Mouse (Mus musculus) left cerebral cortex, adult 9 months (tissue): ENCODE data around the gene Fryl.

Source experiments
- DNase-seq, 2 experiments: peaks; one replicate each; pipeline ENCODE4 v3.0.0; 2022; ENCODE audit warnings: low spot score in 2 of 2

The Fryl gene

DNA sequence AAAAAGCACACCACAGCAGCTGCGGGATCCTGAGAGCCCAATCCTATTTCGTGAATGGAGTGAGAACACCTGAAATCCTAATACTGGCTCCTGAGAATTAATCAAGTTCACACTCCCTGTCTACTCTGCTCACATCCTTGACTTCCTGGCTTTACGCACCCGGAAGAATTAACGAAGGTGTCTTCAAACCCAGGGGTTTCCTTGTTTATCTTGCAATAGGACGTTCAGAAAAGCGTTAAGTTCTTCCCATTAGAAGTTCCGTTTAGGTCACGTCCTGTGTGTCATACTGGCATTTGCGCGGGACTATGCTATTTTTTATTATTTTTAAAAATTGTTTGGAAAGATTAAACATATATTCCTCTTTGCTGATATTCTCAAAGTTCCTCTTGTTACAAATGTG is 677 bp upstream of the Fryl start:
- DNase-seq: no peak

DNA sequence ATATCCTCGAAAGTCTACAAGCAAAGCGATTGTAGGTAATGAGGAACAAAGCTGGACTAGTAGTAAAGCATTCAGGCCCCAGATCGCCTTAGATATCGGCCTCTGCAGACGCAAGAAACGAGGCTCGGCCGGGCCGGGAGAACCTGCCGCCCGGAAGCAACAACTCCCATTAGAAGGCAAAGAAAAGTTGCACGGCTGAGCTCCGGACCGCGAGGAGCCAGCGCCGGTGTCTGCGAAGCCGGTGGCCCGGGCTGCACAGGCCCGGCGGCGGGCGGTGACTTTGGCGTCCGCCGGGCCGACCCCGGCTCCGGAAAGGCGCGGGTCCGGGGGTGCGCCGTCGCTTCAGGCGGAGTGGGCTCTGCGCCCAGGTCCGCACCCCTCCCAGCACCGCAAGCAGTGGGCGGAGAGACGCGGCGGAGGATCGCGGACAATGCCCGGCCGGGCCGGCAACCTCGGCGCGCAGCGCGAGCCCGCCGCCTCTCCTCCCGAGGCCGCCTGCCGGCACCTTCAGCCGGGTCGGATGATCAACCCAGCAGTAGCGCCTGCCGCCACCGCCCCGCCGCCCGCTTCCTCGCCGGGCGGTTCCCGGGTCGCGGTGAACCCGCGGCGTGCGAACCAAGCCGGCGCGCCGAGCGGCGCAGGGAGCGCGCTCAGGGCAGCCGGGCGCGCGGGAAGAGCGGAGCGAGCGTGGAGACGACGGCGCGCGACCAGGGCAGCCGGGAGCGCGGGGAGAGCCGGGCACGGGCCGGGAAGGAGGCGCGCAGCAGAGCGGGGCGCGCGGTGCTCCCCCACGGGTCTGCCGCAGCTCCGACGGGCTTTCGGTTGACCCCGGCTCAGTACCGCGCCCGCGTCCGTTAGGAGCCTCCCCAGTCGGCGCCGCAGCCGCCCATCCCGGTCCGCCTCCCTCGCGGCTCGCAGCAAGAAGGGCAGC is 833 bp downstream of the Fryl start:
- DNase-seq: peak; percentile 14 to 20

- no peak for DNase-seq
Measured at GRCm38 (mm10) chr5:73254660-73255059, 1.8 kb downstream of the Fryl start.

DNA sequence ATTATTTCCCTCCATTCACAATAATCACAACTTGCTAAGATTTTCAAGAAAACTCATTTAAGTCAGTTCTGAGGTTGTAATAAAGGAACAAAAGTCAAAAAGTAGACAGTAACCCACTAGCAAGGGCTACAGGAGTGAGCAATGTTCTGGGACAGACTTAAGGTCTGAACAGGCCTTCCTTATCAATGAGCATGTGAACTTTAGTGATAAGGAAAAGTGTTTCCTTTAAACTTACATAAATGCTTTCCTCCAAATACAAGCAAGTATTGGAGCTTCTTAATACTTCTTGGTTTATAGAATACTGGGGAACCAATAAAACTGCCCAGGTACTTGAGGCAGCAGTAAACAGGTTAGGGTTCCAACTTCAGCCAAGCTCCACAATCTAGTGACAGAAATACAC is 3.7 kb downstream of the Fryl start:
- DNase-seq: no peak

DNA sequence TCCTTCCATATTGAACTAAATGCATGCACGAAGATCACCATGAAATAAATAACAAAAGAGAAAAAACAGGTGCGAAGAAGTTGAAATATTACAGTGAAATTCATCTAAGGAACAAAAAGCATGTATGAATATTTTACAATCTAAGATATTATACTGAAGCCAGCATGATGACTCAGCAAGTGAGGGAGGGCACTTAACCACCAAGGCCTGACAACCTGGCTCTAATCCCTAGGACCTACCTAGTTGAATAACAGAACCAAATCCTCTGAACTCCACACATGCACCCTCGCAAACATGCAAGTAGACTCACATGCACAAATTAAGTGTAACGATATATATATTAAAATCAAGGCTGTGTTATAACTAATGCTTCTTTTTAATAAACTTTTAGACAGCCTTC is 7.1 kb downstream of the Fryl start:
- no peak for DNase-seq

- peak in 1 of 2 experiments; percentile 22 for DNase-seq
Measured at GRCm38 (mm10) chr5:73248211-73248610, 8.2 kb downstream of the Fryl start.

DNA sequence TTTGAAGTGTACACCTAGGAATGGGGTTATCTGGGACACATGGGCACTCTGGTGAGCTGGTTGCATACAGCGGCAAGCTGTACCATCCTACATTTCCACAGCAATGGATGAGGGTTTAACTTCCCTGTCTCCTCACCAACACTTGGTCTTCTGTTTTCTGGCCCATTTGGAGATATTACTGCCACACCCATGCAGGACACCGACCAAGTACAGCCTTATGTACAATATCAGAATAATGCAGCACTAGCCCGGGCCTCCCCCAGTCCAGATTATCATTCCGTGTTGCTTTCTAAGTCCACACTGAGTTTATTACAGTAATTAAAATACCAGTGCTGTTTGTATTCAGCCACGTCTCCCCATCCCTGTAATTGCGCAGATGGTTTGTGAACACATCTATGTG is 10.0 kb downstream of the Fryl start:
- no peak for DNase-seq

GRCm38 (mm10) chr5:73244403-73244802 is 12.0 kb downstream of the Fryl start:
- DNase-seq: no peak

- DNase-seq: no peak
Measured at GRCm38 (mm10) chr5:73241966-73242365, 14.5 kb downstream of the Fryl start.

GRCm38 (mm10) chr5:73241332-73241731 is 15.1 kb downstream of the Fryl start:
- DNase-seq: no peak

DNA sequence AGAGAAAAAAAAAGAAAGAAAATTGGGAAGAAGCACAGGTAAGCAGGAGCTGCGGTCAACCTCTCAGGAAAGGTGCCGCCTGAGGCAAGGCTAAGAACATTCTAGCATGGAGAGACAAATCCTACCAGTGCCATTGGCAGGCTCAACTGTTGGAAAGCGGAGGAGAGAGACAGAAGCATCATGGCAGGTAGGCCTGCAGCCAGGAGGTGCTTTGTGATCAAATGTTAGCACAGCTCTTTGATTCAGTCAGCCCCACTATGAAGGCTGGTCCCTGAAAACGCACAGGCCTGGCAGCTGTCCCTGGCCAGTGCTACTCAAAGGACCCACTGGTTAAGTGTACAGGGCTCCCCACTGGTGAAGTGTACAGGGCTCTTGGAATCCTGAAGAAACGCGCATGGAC is 16.0 kb downstream of the Fryl start:
- no peak for DNase-seq

- no peak for DNase-seq
Measured at GRCm38 (mm10) chr5:73236894-73237334, 19.5 kb downstream of the Fryl start.

DNA sequence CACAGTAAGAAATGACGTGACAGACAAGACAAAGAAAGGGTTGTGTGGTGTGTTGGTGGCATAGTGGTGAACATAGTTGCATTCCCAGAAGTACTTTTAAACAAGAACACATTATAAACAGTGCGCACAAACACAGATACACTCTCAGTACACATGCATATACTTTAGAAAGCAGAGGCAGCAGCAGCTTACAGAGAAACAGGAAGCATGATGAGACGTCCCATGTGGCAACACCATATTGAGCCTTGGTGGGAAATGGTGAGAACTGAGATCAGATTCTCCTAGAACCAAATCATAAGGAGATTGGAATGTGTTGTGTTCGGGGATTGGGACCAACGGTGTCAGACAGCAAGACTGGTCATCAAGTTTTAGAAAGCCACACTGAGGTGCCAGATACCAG is 21.2 kb downstream of the Fryl start:
- DNase-seq: no peak

- no peak for DNase-seq
Measured at GRCm38 (mm10) chr5:73233018-73233881, 23.2 kb downstream of the Fryl start.

GRCm38 (mm10) chr5:73232267-73232666 is 24.2 kb downstream of the Fryl start:
- no peak for DNase-seq

DNA sequence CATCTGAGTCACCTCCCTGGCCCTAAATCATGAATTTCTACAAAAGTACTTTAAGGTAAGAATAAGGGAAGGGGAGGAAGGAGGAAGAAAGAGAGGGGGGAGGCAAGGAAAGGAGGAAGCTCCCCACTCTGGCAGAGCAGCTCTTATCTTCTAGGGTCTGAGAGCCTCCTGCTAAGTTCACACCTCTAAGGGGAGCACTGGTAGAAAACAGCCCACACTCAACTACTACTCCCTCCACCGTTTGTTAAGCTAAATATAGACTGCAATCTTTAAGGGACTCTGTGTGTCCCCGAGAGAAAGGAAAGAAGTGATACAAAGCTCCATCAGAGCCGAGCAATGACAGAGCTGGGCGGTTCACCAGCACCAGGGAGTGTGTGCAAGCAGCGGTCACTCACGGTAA is 24.6 kb downstream of the Fryl start:
- no peak for DNase-seq

GRCm38 (mm10) chr5:73230171-73230570 is 26.2 kb downstream of the Fryl start:
- DNase-seq: no peak

GRCm38 (mm10) chr5:73229467-73229866 is 27.0 kb downstream of the Fryl start:
- DNase-seq: no peak

- DNase-seq: no peak
Measured at GRCm38 (mm10) chr5:73228291-73229049, 27.9 kb downstream of the Fryl start.

GRCm38 (mm10) chr5:73227518-73228101 is 28.8 kb downstream of the Fryl start:
- no peak for DNase-seq

- no peak for DNase-seq
Measured at GRCm38 (mm10) chr5:73223065-73223464, 33.4 kb downstream of the Fryl start.

DNA sequence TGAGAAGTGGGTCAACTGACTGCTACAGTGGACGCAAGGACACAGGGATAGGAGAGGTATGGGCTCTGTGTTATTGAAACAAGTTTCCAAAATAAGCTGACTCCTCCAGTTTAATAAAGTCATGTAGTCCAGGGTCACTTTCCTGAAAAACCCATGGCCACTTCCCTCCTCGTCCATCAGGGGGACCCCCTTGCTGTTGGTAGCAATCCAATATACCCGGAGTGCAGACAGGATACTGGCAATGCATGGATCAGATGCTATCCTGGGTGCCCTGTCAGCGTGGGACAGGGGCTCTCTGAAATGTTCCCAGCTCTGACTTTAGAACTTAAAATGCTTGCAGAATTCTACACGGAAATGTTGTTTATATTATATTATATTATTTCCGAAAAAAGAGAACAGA is 34.0 kb downstream of the Fryl start:
- DNase-seq: no peak
